Mouse (Mus musculus): ENCODE results near the gene Gm9048. TPM values are rescaled to one million over a fixed set of nuclear protein-coding genes. Genes with fewer than 3 reads are reported as not detected.

The Gm9048 gene
- polyA plus RNA-seq, 1 experiment from 2014 or later, result not detected

Other genes with a start within 250 kb of the Gm9048 start
- 20.7 and 21.3 TPM in 2 replicates for gene Mdm1, start 206.9 kb downstream of the Gm9048 start, polyA plus RNA-seq (2015; fragmentation: Nextera tagmentation; extraction: Ambion mirVana)
- gene Il22, start 143.7 kb downstream of the Gm9048 start, polyA plus RNA-seq (2015; fragmentation: Nextera tagmentation; extraction: Ambion mirVana), result not detected in 2 replicates
- not detected in 2 replicates for gene Gm32717, start 107.9 kb downstream of the Gm9048 start, polyA plus RNA-seq (2015; fragmentation: Nextera tagmentation; extraction: Ambion mirVana)
- not detected in 2 replicates for gene Gm32802, start 90.0 kb downstream of the Gm9048 start, polyA plus RNA-seq (2015; fragmentation: Nextera tagmentation; extraction: Ambion mirVana)
- not detected in 2 replicates for gene Iltifb, start 53.6 kb downstream of the Gm9048 start, polyA plus RNA-seq (2015; fragmentation: Nextera tagmentation; extraction: Ambion mirVana)
- not detected in 2 replicates for gene Gm9040, start 21.7 kb downstream of the Gm9048 start, polyA plus RNA-seq (2015; fragmentation: Nextera tagmentation; extraction: Ambion mirVana)
- gene Gm9044, start 16.3 kb downstream of the Gm9048 start, polyA plus RNA-seq (2015; fragmentation: Nextera tagmentation; extraction: Ambion mirVana), result not detected in 2 replicates
- 0.06 and 0.09 TPM in 2 replicates for gene Gm9045, start 10.8 kb downstream of the Gm9048 start, polyA plus RNA-seq (2015; fragmentation: Nextera tagmentation; extraction: Ambion mirVana)
- not detected in 2 replicates for gene Gm9046, start 5.4 kb downstream of the Gm9048 start, polyA plus RNA-seq (2015; fragmentation: Nextera tagmentation; extraction: Ambion mirVana)
- gene Gm9049, start 5.4 kb upstream of the Gm9048 start, polyA plus RNA-seq (2015; fragmentation: Nextera tagmentation; extraction: Ambion mirVana), result 0.06 and 0.09 TPM in 2 replicates
- gene Ifng, start 92.4 kb upstream of the Gm9048 start, polyA plus RNA-seq (2015; fragmentation: Nextera tagmentation; extraction: Ambion mirVana), result not detected in 2 replicates

Measured in limb, embryonic 15.5 days (tissue).